Mouse (Mus musculus): ENCODE results near the gene Arhgap40. TPM values are rescaled to one million over a fixed set of nuclear protein-coding genes. Genes with fewer than 3 reads are reported as not detected.

Arhgap40 gene
- polyA plus RNA-seq, 1 experiment from 2014 or later, result 0.16 TPM

DNA sequence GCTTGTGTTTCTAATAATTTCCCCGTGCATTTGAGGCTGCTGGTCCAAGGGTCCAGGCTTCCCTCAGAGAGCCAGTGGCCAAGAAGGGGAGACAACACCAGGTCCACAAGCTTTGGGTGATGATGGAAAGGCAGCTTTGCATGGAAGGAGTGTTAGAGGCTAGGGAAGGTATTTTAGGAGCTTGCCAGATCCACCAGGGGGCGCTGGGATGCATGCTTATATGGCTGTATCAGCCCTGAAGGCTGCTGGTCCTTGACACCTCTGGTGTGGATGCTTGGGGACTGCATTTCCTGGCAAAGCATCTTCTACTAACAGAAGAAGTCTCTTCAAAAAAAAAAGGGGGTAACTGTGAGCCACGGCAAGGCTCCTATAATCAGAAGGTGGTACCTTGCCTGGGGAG, 37.5 kb downstream of the Arhgap40 start:
- Histone ChIP-seq H3K9me3 (no peaks in the 10 kb centered on the region), H3K36me3 (no peaks in the 10 kb centered on the region), H3K4me2 (no peak overlapping the region), H3K9ac (replicated peaks) (no peak overlapping the region), H3K27ac (no peak overlapping the region), H3K27me3 (peaks cover 60% of the 10 kb centered on the region), H3K4me3 (replicated peaks) (no peak overlapping the region), H3K4me1 (replicated peaks) (no peaks in the 10 kb centered on the region)
- no peak for ATAC-seq (ENCODE audit: insufficient number of reproducible peaks, insufficient read depth, low FRiP score, low TSS enrichment, low read depth)
- 5% methylated on average over 3 of the region's 3 CpGs for WGBS

DNA sequence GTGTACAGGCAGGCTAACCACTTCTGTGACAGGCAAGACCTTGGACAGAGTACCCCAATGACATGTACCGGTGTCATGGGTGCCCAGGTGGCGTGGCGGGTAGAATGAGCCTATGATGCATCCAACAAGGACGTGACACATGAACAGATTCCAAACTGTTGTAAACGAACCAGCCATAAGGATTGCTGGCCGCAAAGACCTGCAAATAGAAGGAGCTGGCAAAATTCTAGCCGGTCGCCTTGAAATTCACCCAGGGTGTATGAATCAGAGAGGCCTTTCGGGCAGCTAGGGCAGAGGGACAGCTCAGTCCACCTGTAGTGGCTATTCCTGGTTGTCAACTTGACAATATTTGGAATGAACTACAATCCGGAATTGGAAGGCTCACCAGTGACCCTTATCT, 41.8 kb downstream of the Arhgap40 start:
- Histone ChIP-seq H3K4me2 (no peak overlapping the region), H3K27ac (no peak overlapping the region), H3K36me3 (no peaks in the 10 kb centered on the region), H3K9me3 (0 out of 2 replicates have a peak, but pooled peaks cover 3% of the 10 kb centered on the region), H3K9ac (replicated peaks) (no peak overlapping the region), H3K27me3 (peaks cover 70% of the 10 kb centered on the region), H3K4me3 (replicated peaks) (no peak overlapping the region), H3K4me1 (replicated peaks) (peaks cover 6% of the 10 kb centered on the region)
- no peak for ATAC-seq (ENCODE audit: insufficient number of reproducible peaks, insufficient read depth, low FRiP score, low TSS enrichment, low read depth)
- WGBS, result 10% methylated on average over 10 of the region's 10 CpGs

DNA sequence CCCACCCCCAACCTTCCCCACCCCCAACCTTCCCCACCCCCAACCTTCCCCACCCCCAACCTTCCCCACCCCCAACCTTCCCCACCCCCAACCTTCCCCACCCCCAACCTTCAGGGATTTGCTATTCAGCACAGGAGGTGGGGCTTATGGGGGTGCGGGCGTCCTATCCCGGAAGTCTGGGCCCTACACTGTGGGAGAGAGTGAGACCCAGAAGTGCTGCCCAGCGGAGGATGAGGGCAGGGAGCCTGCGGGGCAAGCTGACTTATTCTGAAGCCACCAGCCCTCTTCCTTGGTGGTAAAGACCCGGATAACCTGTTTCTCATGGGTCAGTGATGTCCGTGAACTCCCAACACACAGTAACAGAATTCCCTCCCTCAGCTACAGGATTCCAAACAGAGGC, 42.7 kb downstream of the Arhgap40 start:
- H3K36me3 ChIP-seq, result no peaks in the 10 kb centered on the region
- H3K4me3 ChIP-seq (replicated peaks), result no peak overlapping the region
- H3K27ac ChIP-seq, result no peak overlapping the region
- peaks cover 66% of the 10 kb centered on the region for H3K27me3 ChIP-seq
- no peak overlapping the region for H3K9ac ChIP-seq (replicated peaks)
- peaks cover 6% of the 10 kb centered on the region for H3K4me1 ChIP-seq (replicated peaks)
- H3K9me3 ChIP-seq, result 0 out of 2 replicates have a peak, but pooled peaks cover 3% of the 10 kb centered on the region
- peak overlapping the region; percentile 17; the same call in 1 of the 2 replicates for H3K4me2 ChIP-seq
- no peak for ATAC-seq (ENCODE audit: insufficient number of reproducible peaks, insufficient read depth, low FRiP score, low TSS enrichment, low read depth)
- 2% methylated on average over 7 of the region's 7 CpGs for WGBS

DNA sequence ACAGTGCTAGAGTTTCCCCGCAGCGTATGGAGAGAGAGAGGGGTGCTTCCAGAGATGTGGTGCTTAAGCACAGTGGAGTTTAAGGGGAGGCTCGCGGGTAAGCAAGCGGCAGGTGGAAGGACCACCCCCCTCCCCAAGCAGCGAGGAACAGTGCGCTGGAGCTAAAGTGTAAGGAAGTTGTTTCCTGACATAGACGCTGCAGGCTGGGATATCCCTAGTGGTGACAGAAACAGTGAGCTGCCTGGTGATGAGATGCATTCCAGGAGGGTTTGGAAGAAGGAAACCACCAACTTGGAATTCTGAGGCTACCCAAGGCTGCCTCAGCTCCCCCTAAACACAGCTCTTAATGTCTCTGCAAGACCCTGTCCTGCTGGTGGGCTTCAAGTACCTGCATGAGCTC, 43.2 kb downstream of the Arhgap40 start:
- Histone ChIP-seq H3K4me2 (peak overlapping the region; percentile 52), H3K27ac (no peak overlapping the region), H3K27me3 (peaks cover 66% of the 10 kb centered on the region), H3K4me3 (replicated peaks) (peak overlapping the region; percentile 21; the same call in 1 of the 2 replicates), H3K9ac (replicated peaks) (no peak overlapping the region), H3K36me3 (no peaks in the 10 kb centered on the region), H3K4me1 (replicated peaks) (peaks cover 6% of the 10 kb centered on the region), H3K9me3 (0 out of 2 replicates have a peak, but pooled peaks cover 3% of the 10 kb centered on the region)
- no peak for ATAC-seq (ENCODE audit: insufficient number of reproducible peaks, insufficient read depth, low FRiP score, low TSS enrichment, low read depth)
- 3% methylated on average over 8 of the region's 8 CpGs for WGBS

DNA sequence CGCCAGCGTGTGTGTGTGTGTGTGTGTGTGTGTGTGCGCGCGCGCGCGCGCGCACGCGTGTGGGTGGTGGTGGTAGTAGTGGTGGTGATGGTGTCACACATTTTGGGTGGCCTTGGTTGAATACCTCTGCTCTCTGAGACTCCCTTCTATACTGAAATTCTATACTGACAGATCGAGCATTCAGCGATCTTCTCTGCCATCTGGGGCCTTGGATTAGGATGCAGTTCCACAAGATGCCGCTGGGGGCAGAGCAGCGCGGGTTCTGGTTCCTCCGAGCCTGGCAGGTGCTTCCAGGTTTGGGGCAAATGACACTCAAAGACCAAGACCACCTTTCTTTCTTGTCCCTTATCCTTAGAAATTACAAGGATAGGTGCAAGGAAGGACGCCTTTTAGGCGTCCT, 43.6 kb downstream of the Arhgap40 start:
- Histone ChIP-seq H3K36me3 (no peaks in the 10 kb centered on the region), H3K9me3 (0 out of 2 replicates have a peak, but pooled peaks cover 3% of the 10 kb centered on the region), H3K27ac (no peak overlapping the region), H3K4me2 (peak overlapping the region; percentile 52), H3K9ac (replicated peaks) (no peak overlapping the region), H3K27me3 (peaks cover 64% of the 10 kb centered on the region), H3K4me1 (replicated peaks) (peaks cover 6% of the 10 kb centered on the region), H3K4me3 (replicated peaks) (peak overlapping the region; percentile 21; the same call in 1 of the 2 replicates)
- no peak for ATAC-seq (ENCODE audit: insufficient number of reproducible peaks, insufficient read depth, low FRiP score, low TSS enrichment, low read depth)
- WGBS, result 2% methylated on average over 20 of the region's 20 CpGs

DNA sequence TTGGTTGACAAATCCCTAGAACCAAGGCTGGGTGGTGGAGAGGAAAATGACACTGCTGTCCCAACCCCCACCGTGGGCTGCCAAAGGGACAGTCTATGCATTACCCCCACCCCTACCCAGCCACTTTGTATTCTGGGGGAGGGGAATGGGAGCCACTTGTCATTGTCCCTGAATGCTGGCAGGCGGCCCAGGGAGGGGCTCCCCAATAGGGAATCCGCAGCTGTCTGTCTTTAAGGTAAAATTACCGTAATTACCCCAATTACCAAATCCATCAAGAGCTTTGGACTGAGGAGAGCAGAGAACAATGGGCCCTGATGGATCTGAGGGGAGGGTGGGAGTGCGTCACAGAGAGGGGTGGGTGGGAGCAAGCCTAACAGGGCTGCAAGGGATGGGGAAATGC, 44.2 kb downstream of the Arhgap40 start:
- no peak for ATAC-seq (ENCODE audit: insufficient number of reproducible peaks, insufficient read depth, low FRiP score, low TSS enrichment, low read depth)
- no peak overlapping the region for H3K9ac ChIP-seq (replicated peaks)
- H3K27ac ChIP-seq, result no peak overlapping the region
- H3K4me1 ChIP-seq (replicated peaks), result peaks cover 6% of the 10 kb centered on the region
- 3% methylated on average over 5 of the region's 5 CpGs for WGBS
- no peaks in the 10 kb centered on the region for H3K36me3 ChIP-seq
- H3K4me2 ChIP-seq, result no peak overlapping the region
- H3K27me3 ChIP-seq, result peaks cover 60% of the 10 kb centered on the region
- H3K4me3 ChIP-seq (replicated peaks), result no peak overlapping the region
- 0 out of 2 replicates have a peak, but pooled peaks cover 3% of the 10 kb centered on the region for H3K9me3 ChIP-seq

DNA sequence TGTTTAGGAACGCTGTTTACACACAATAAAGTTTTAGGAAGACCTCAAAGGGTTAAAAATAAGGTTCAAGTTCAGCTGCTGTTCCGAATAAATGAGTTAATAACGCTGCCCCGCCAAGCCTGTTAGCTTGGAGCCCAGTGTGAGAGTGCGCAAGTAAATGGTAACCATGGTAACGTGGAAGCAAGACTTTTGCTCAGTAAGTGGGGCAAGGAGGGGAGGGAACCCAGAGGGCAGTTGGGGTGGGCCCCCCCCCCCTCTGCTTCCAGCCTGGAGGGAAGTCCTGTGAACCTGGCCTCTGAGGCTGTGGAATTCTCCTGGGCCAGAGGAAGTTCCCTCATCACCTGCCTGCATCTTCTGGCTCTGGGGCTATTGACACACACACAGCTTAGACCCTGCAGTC, 47.3 kb downstream of the Arhgap40 start:
- H3K4me3 ChIP-seq (replicated peaks), result no peak overlapping the region
- H3K4me2 ChIP-seq, result no peak overlapping the region
- H3K9ac ChIP-seq (replicated peaks), result no peak overlapping the region
- no peak for ATAC-seq (ENCODE audit: insufficient number of reproducible peaks, insufficient read depth, low FRiP score, low TSS enrichment, low read depth)
- H3K9me3 ChIP-seq, result 0 out of 2 replicates have a peak, but pooled peaks cover 3% of the 10 kb centered on the region
- H3K27me3 ChIP-seq, result peaks cover 57% of the 10 kb centered on the region
- 29% methylated on average over 6 of the region's 6 CpGs for WGBS
- H3K36me3 ChIP-seq, result no peaks in the 10 kb centered on the region
- no peak overlapping the region for H3K27ac ChIP-seq
- H3K4me1 ChIP-seq (replicated peaks), result peaks cover 6% of the 10 kb centered on the region

DNA sequence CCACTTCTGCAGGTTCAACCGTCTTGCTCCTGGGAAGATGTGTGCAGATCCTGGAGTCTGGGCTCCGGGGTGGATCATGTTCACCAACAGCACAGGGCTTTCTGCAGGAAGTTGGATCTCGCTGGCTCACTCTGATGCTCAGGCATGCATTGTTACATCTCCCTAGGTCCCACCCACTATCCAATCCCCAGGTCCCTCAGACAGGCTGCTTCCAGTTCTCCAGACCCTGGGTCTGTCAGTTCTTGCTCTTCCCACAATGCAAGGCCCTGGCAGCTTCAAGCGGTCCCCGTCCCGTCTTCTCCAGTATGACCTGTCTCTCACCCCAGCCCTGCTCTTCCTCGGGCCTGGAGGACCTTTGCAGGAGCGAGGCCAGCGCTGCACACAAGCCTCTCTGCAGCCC, 48.2 kb downstream of the Arhgap40 start:
- H3K9ac ChIP-seq (replicated peaks), result no peak overlapping the region
- H3K27ac ChIP-seq, result no peak overlapping the region
- H3K4me3 ChIP-seq (replicated peaks), result no peak overlapping the region
- peaks cover 4% of the 10 kb centered on the region for H3K4me1 ChIP-seq (replicated peaks)
- 17% methylated on average over 9 of the region's 9 CpGs for WGBS
- H3K36me3 ChIP-seq, result no peaks in the 10 kb centered on the region
- no peak for ATAC-seq (ENCODE audit: insufficient number of reproducible peaks, insufficient read depth, low FRiP score, low TSS enrichment, low read depth)
- peaks cover 57% of the 10 kb centered on the region for H3K27me3 ChIP-seq
- no peak overlapping the region for H3K4me2 ChIP-seq
- H3K9me3 ChIP-seq, result 0 out of 2 replicates have a peak, but pooled peaks cover 3% of the 10 kb centered on the region

DNA sequence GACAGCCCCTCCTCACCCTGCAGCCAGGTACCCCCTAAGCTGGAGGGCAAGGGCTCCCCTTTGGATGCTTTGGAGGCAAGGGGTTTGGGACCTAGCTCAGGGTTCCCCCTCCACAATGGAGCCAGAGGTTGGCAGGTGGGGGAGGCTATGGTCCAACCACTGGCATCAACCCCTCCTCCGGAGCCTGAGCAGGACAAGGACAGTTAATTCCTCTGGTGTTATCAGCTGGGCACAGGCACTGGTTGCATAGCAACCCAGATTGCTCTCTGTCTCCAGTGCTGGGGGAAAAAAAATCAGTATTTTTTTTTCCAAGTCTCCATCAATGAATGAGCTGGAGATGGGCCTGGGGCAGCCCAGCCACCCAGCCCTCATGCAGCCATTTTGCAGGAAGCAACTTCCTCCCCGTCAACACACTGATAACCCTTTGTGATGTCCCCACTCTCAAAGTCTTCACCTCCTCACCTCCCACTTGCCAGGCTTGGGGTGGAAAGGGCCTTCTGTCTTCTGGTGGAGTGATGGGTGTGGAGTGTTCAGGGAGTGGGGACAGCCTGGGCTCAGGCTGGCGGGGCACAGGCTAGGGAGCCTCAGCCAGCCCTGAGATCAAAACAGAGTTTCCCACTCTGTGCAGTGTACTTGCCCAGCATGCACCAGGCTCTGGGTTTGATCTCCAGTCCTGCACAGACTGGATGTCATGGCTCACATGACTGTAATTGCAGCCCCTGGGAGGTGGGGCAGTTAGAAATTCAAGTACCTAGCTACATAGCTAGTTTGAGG, 49.0 kb downstream of the Arhgap40 start:
- WGBS, result 45% methylated on average over 3 of the region's 3 CpGs
- H3K4me2 ChIP-seq, result no peak overlapping the region

DNA sequence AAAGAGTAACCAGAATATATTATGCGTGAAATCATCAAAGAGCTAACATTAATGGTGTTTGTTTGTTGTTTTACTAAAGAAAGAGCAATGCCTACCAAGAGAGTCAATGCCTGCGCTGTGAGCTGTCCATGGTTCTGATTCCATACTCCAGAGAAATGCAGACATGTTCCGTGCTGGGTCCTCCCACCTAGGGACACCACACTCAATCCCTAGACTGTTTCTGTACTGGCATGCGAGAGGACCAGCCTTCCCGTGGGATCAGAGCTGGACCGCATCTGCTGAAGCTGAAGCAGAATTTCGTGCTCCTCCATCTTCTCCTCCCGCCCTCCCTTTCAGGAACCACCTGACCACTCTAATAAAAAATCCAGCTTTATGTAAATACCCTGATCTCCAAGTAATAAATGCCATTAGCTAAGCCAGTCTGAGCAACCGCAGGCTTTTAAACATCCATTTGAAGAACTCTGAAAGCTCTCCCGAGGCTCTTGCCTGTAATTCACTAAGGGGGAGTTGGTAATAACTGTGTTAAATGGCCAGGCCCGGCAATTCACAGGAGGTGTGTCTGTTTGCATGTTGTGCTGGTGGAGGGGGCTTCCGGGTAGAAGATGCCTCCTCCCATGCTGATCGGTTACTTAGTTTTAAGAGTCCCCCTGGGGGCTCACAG, 58.0 kb downstream of the Arhgap40 start:
- Histone ChIP-seq H3K4me2 (no peak overlapping the region), H3K4me3 (replicated peaks) (no peak overlapping the region), H3K4me1 (replicated peaks) (no peaks in the 10 kb centered on the region), H3K27me3 (peaks cover 38% of the 10 kb centered on the region), H3K9me3 (no peaks in the 10 kb centered on the region), H3K9ac (replicated peaks) (no peak overlapping the region), H3K36me3 (no peaks in the 10 kb centered on the region), H3K27ac (no peak overlapping the region)
- WGBS, result 22% methylated on average over 13 of the region's 13 CpGs
- ATAC-seq (ENCODE audit: insufficient number of reproducible peaks, insufficient read depth, low FRiP score, low TSS enrichment, low read depth), result no peak

More for the DNA sequence above, 49.0 kb downstream of the Arhgap40 start:
- Histone ChIP-seq H3K9ac (replicated peaks) (no peak overlapping the region), H3K27ac (no peak overlapping the region), H3K36me3 (no peaks in the 10 kb centered on the region), H3K9me3 (0 out of 2 replicates have a peak, but pooled peaks cover 3% of the 10 kb centered on the region), H3K4me1 (replicated peaks) (no peaks in the 10 kb centered on the region), H3K27me3 (peaks cover 57% of the 10 kb centered on the region), H3K4me3 (replicated peaks) (no peak overlapping the region)
- no peak for ATAC-seq (ENCODE audit: insufficient number of reproducible peaks, insufficient read depth, low FRiP score, low TSS enrichment, low read depth)

DNA sequence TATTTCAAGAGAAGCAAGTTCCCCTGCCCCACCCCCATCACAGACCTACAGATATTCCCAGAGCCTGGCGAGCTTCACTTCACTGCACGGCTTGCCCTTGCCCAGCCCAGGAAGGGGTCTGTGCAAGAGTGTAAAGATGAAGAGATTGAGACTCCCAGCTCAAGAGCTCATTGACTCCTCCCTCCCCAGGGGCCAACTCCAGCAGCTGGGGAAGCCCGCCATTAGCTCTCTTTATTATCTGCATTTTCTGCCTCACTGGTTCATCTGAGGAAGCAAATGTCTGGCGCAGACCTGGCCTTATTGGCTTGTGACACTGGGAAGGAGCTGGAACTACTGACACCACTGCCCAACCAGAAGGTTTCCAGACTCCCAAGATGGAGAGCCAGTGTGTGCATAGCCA, 67.4 kb downstream of the Arhgap40 start:
- 63% methylated on average over 4 of the region's 4 CpGs for WGBS
- Histone ChIP-seq H3K27me3 (peaks cover 13% of the 10 kb centered on the region; the same call in 1 of the 2 replicates), H3K27ac (no peak overlapping the region), H3K4me2 (no peak overlapping the region), H3K36me3 (no peaks in the 10 kb centered on the region), H3K9me3 (no peaks in the 10 kb centered on the region), H3K4me3 (replicated peaks) (no peak overlapping the region), H3K4me1 (replicated peaks) (no peaks in the 10 kb centered on the region), H3K9ac (replicated peaks) (no peak overlapping the region)
- ATAC-seq (ENCODE audit: insufficient number of reproducible peaks, insufficient read depth, low FRiP score, low TSS enrichment, low read depth), result no peak

All from limb, embryonic 12.5 days (tissue).